Mouse (Mus musculus): ENCODE results near the gene Snx22. TPM values are rescaled to one million over a fixed set of nuclear protein-coding genes. Genes with fewer than 3 reads are reported as not detected.

Gene Snx22
- polyA plus RNA-seq, 1 experiment from 2014 or later, result 7.0 TPM

GRCm38 (mm10) chr9:66049931-66050601 is 19.5 kb downstream of the Snx22 start:
- no peaks in the 10 kb centered on the region for H3K4me1 ChIP-seq (replicated peaks; ENCODE audit: control insufficient read depth, insufficient read depth, low read length)
- DNase-seq (ENCODE audit: low spot score) (no peak), ATAC-seq (replicated peaks; ENCODE audit: low FRiP score) (no peak)
- H3K4me2 ChIP-seq, result no peak overlapping the region
- no peaks in the 10 kb centered on the region for H3K36me3 ChIP-seq (ENCODE audit: control insufficient read depth, insufficient read depth, low read length)
- no peak overlapping the region for H3K9ac ChIP-seq (ENCODE audit: low read depth, low read length)
- H3K27ac ChIP-seq (ENCODE audit: low read depth, low read length), result no peak overlapping the region
- H3K4me3 ChIP-seq (ENCODE audit: low read depth, low read length), result no peak overlapping the region
- 0 out of 2 replicates have a peak, but pooled peaks cover 2% of the 10 kb centered on the region for H3K9me3 ChIP-seq (ENCODE audit: control insufficient read depth, low read length)
- WGBS, result 80% methylated on average over 6 of the region's 6 CpGs
- H3K27me3 ChIP-seq (replicated peaks; ENCODE audit: control insufficient read depth, insufficient read depth, low read length), result no peaks in the 10 kb centered on the region

- Histone ChIP-seq H3K4me3 (ENCODE audit: low read depth, low read length) (no peak overlapping the region), H3K9me3 (ENCODE audit: control insufficient read depth, low read length) (no peaks in the 10 kb centered on the region), H3K4me2 (no peak overlapping the region), H3K27ac (ENCODE audit: low read depth, low read length) (no peak overlapping the region), H3K36me3 (ENCODE audit: control insufficient read depth, insufficient read depth, low read length) (peaks cover 4% of the 10 kb centered on the region; the same call in 1 of the 2 replicates), H3K9ac (ENCODE audit: low read depth, low read length) (no peak overlapping the region), H3K27me3 (replicated peaks; ENCODE audit: control insufficient read depth, insufficient read depth, low read length) (no peaks in the 10 kb centered on the region), H3K4me1 (replicated peaks; ENCODE audit: control insufficient read depth, insufficient read depth, low read length) (no peaks in the 10 kb centered on the region)
- WGBS, result 92% methylated on average over 3 of the region's 3 CpGs
- no peak for DNase-seq (ENCODE audit: low spot score)
- ATAC-seq (replicated peaks; ENCODE audit: low FRiP score), result no peak
Observed at GRCm38 (mm10) chr9:66043241-66043640, 26.3 kb downstream of the Snx22 start.

GRCm38 (mm10) chr9:66042331-66042730 is 27.2 kb downstream of the Snx22 start:
- Histone ChIP-seq H3K27me3 (replicated peaks; ENCODE audit: control insufficient read depth, insufficient read depth, low read length) (no peaks in the 10 kb centered on the region), H3K9ac (ENCODE audit: low read depth, low read length) (no peak overlapping the region), H3K4me3 (ENCODE audit: low read depth, low read length) (no peak overlapping the region), H3K9me3 (ENCODE audit: control insufficient read depth, low read length) (no peaks in the 10 kb centered on the region), H3K36me3 (ENCODE audit: control insufficient read depth, insufficient read depth, low read length) (peaks cover 4% of the 10 kb centered on the region; the same call in 1 of the 2 replicates), H3K4me1 (replicated peaks; ENCODE audit: control insufficient read depth, insufficient read depth, low read length) (no peaks in the 10 kb centered on the region), H3K4me2 (no peak overlapping the region), H3K27ac (ENCODE audit: low read depth, low read length) (no peak overlapping the region)
- WGBS, result 79% methylated on average over 4 of the region's 4 CpGs
- ATAC-seq (replicated peaks; ENCODE audit: low FRiP score) (no peak), DNase-seq (ENCODE audit: low spot score) (no peak)

- Histone ChIP-seq H3K9me3 (ENCODE audit: control insufficient read depth, low read length) (no peaks in the 10 kb centered on the region), H3K4me2 (no peak overlapping the region), H3K9ac (ENCODE audit: low read depth, low read length) (no peak overlapping the region), H3K27me3 (replicated peaks; ENCODE audit: control insufficient read depth, insufficient read depth, low read length) (no peaks in the 10 kb centered on the region), H3K27ac (ENCODE audit: low read depth, low read length) (no peak overlapping the region), H3K4me1 (replicated peaks; ENCODE audit: control insufficient read depth, insufficient read depth, low read length) (no peaks in the 10 kb centered on the region), H3K36me3 (ENCODE audit: control insufficient read depth, insufficient read depth, low read length) (peaks cover 4% of the 10 kb centered on the region; the same call in 1 of the 2 replicates), H3K4me3 (ENCODE audit: low read depth, low read length) (no peak overlapping the region)
- no peak for ATAC-seq (replicated peaks; ENCODE audit: low FRiP score)
- WGBS, result 77% methylated on average over 3 of the region's 3 CpGs
- DNase-seq (ENCODE audit: low spot score), result no peak
Observed at GRCm38 (mm10) chr9:66040801-66041200, 28.7 kb downstream of the Snx22 start.

- Histone ChIP-seq H3K27ac (ENCODE audit: low read depth, low read length) (no peak overlapping the region), H3K4me2 (no peak overlapping the region), H3K4me1 (replicated peaks; ENCODE audit: control insufficient read depth, insufficient read depth, low read length) (no peaks in the 10 kb centered on the region), H3K4me3 (ENCODE audit: low read depth, low read length) (no peak overlapping the region), H3K9ac (ENCODE audit: low read depth, low read length) (no peak overlapping the region), H3K27me3 (replicated peaks; ENCODE audit: control insufficient read depth, insufficient read depth, low read length) (no peaks in the 10 kb centered on the region), H3K9me3 (ENCODE audit: control insufficient read depth, low read length) (no peaks in the 10 kb centered on the region), H3K36me3 (ENCODE audit: control insufficient read depth, insufficient read depth, low read length) (peaks cover 4% of the 10 kb centered on the region; the same call in 1 of the 2 replicates)
- WGBS, result 87% methylated on average over 4 of the region's 4 CpGs
- DNase-seq (ENCODE audit: low spot score) (no peak), ATAC-seq (replicated peaks; ENCODE audit: low FRiP score) (no peak)
Observed at GRCm38 (mm10) chr9:66039290-66039689, 30.2 kb downstream of the Snx22 start.

- H3K9ac ChIP-seq (ENCODE audit: low read depth, low read length), result no peak overlapping the region
- no peak overlapping the region for H3K4me3 ChIP-seq (ENCODE audit: low read depth, low read length)
- H3K27me3 ChIP-seq (replicated peaks; ENCODE audit: control insufficient read depth, insufficient read depth, low read length), result no peaks in the 10 kb centered on the region
- no peaks in the 10 kb centered on the region for H3K4me1 ChIP-seq (replicated peaks; ENCODE audit: control insufficient read depth, insufficient read depth, low read length)
- DNase-seq (ENCODE audit: low spot score) (no peak), ATAC-seq (replicated peaks; ENCODE audit: low FRiP score) (no peak)
- H3K4me2 ChIP-seq, result no peak overlapping the region
- H3K27ac ChIP-seq (ENCODE audit: low read depth, low read length), result no peak overlapping the region
- peaks cover 4% of the 10 kb centered on the region; the same call in 1 of the 2 replicates for H3K36me3 ChIP-seq (ENCODE audit: control insufficient read depth, insufficient read depth, low read length)
- 87% methylated on average over 4 of the region's 4 CpGs for WGBS
- H3K9me3 ChIP-seq (ENCODE audit: control insufficient read depth, low read length), result no peaks in the 10 kb centered on the region
Observed at GRCm38 (mm10) chr9:66038581-66038980, 30.9 kb downstream of the Snx22 start.

GRCm38 (mm10) chr9:66038082-66038481 is 31.4 kb downstream of the Snx22 start:
- H3K4me3 ChIP-seq (ENCODE audit: low read depth, low read length), result no peak overlapping the region
- H3K27me3 ChIP-seq (replicated peaks; ENCODE audit: control insufficient read depth, insufficient read depth, low read length), result no peaks in the 10 kb centered on the region
- 84% methylated on average over 4 of the region's 4 CpGs for WGBS
- no peak for DNase-seq (ENCODE audit: low spot score)
- H3K27ac ChIP-seq (ENCODE audit: low read depth, low read length), result no peak overlapping the region
- no peaks in the 10 kb centered on the region for H3K9me3 ChIP-seq (ENCODE audit: control insufficient read depth, low read length)
- H3K36me3 ChIP-seq (ENCODE audit: control insufficient read depth, insufficient read depth, low read length), result peaks cover 4% of the 10 kb centered on the region; the same call in 1 of the 2 replicates
- no peak for ATAC-seq (replicated peaks; ENCODE audit: low FRiP score)
- no peak overlapping the region for H3K9ac ChIP-seq (ENCODE audit: low read depth, low read length)
- H3K4me1 ChIP-seq (replicated peaks; ENCODE audit: control insufficient read depth, insufficient read depth, low read length), result no peaks in the 10 kb centered on the region
- H3K4me2 ChIP-seq, result no peak overlapping the region

- no peak for DNase-seq (ENCODE audit: low spot score)
- H3K4me3 ChIP-seq (ENCODE audit: low read depth, low read length), result no peak overlapping the region
Observed at GRCm38 (mm10) chr9:66020601-66021000, 48.9 kb downstream of the Snx22 start.

More at GRCm38 (mm10) chr9:66020601-66021000, 48.9 kb downstream of the Snx22 start:
- no peak overlapping the region for H3K27ac ChIP-seq (ENCODE audit: low read depth, low read length)
- H3K4me2 ChIP-seq, result no peak overlapping the region
- H3K36me3 ChIP-seq (ENCODE audit: control insufficient read depth, insufficient read depth, low read length), result no peaks in the 10 kb centered on the region; the same call in 1 of the 2 replicates
- H3K9me3 ChIP-seq (ENCODE audit: control insufficient read depth, low read length), result no peaks in the 10 kb centered on the region
- H3K27me3 ChIP-seq (replicated peaks; ENCODE audit: control insufficient read depth, insufficient read depth, low read length), result no peaks in the 10 kb centered on the region
- H3K4me1 ChIP-seq (replicated peaks; ENCODE audit: control insufficient read depth, insufficient read depth, low read length), result no peaks in the 10 kb centered on the region
- H3K9ac ChIP-seq (ENCODE audit: low read depth, low read length), result no peak overlapping the region
- no peak for ATAC-seq (replicated peaks; ENCODE audit: low FRiP score)

Data from liver, embryonic 11.5 days (tissue).